Mouse (Mus musculus): ENCODE data around the gene Hepacam2.
"Not testable (repeated sequence)": the region's sequence is repeated elsewhere in the genome, so short reads cannot be mapped to it uniquely, and the experiment has no call there.

Hepacam2 gene

GRCm38 (mm10) chr6:3498162-3498848, at the start of gene Hepacam2, which contains the start of gene Vps50:
Hepacam2 (minus strand) TSS chr6:3498298.
Vps50 (plus strand) TSS chr6:3498382.
- peak; percentile 93 for DNase-seq

- no peak for DNase-seq
Observed at GRCm38 (mm10) chr6:3544970-3545369, 46.9 kb upstream of the Hepacam2 start.

GRCm38 (mm10) chr6:3543862-3544261, 45.8 kb upstream of the Hepacam2 start:
- DNase-seq, result no peak

- DNase-seq, result no peak
Observed at GRCm38 (mm10) chr6:3539470-3539869, 41.4 kb upstream of the Hepacam2 start.

GRCm38 (mm10) chr6:3536048-3536447, 38.0 kb upstream of the Hepacam2 start:
- no peak for DNase-seq

GRCm38 (mm10) chr6:3531445-3531844, 33.3 kb upstream of the Hepacam2 start:
- no peak for DNase-seq

- no peak for DNase-seq
Observed at GRCm38 (mm10) chr6:3528198-3528597, 30.1 kb upstream of the Hepacam2 start.

GRCm38 (mm10) chr6:3512611-3513010, 14.5 kb upstream of the Hepacam2 start:
- DNase-seq, result no peak

- no peak for DNase-seq
Observed at GRCm38 (mm10) chr6:3511612-3512011, 13.5 kb upstream of the Hepacam2 start.

- DNase-seq, result no peak
Observed at GRCm38 (mm10) chr6:3511116-3511515, 13.0 kb upstream of the Hepacam2 start.

GRCm38 (mm10) chr6:3509782-3510181, 11.7 kb upstream of the Hepacam2 start:
- DNase-seq, result peak in 1 of 2 experiments; percentile 15

- not testable (repeated sequence) for DNase-seq
Observed at GRCm38 (mm10) chr6:3508151-3508550, 10.1 kb upstream of the Hepacam2 start.

GRCm38 (mm10) chr6:3507078-3507477, 9.0 kb upstream of the Hepacam2 start:
- DNase-seq, result no peak

GRCm38 (mm10) chr6:3505289-3505688, 7.2 kb upstream of the Hepacam2 start:
- no peak for DNase-seq

GRCm38 (mm10) chr6:3500286-3500685, 2.2 kb upstream of the Hepacam2 start:
- DNase-seq, result no peak

- peak in 1 of 2 experiments; percentile 26 for DNase-seq
Observed at GRCm38 (mm10) chr6:3496210-3496609, 1.9 kb downstream of the Hepacam2 start.

- no peak for DNase-seq
Observed at GRCm38 (mm10) chr6:3494285-3494684, 3.8 kb downstream of the Hepacam2 start.

- no peak for DNase-seq
Observed at GRCm38 (mm10) chr6:3487355-3487754, 10.7 kb downstream of the Hepacam2 start.

GRCm38 (mm10) chr6:3485133-3485532, 13.0 kb downstream of the Hepacam2 start:
- DNase-seq, result no peak

GRCm38 (mm10) chr6:3481705-3482104, 16.4 kb downstream of the Hepacam2 start:
- no peak for DNase-seq

GRCm38 (mm10) chr6:3479853-3480252, 18.2 kb downstream of the Hepacam2 start:
- DNase-seq, result no peak

GRCm38 (mm10) chr6:3476299-3476698, 21.8 kb downstream of the Hepacam2 start:
- DNase-seq, result no peak

GRCm38 (mm10) chr6:3470706-3471105, 27.4 kb downstream of the Hepacam2 start:
- no peak for DNase-seq

- no peak for DNase-seq
Observed at GRCm38 (mm10) chr6:3468627-3469026, 29.5 kb downstream of the Hepacam2 start.

- no peak for DNase-seq
Observed at GRCm38 (mm10) chr6:3463594-3463993, 34.5 kb downstream of the Hepacam2 start.
